12 mouse cellular contexts compared by ENCODE assay signal in the genomic region with DNA sequence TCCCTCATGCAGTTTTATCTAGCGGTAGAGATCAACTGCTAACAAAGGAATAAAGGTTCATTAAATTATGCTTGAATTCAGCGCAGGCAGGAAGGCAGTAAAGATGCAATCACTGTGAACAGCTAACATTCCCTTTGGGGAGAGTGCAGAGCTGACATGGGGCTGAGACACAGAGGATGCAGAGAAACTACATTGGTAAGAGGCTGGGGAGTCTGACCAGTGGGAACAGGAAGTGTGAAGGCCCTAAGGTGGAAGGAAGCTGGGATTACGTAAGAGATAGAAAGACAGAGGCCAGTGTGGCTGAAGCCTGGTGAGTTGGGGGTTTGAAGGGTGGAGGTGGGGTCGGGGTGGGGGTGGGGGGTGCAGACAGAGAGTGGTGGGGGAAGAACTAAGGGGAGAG. TPM values are rescaled to one million over a fixed set of nuclear protein-coding genes. Genes with fewer than 3 reads are reported as not detected.
DNase-seq lines count a peak whose midpoint lies in the region; ATAC-seq and TF ChIP-seq lines count a peak whose summit lies in the region.
"Had no signal": no experiment of that assay in that cellular context is flagged by ENCODE, and none has a peak within 500 bp of the region (broad histone marks: within the 10 kb centered on the region; RNA-seq: fewer than 3 reads in every experiment).

No protein-coding gene starts in this region.

- H3K4me3 ChIP-seq in forebrain, postnatal 0 days (ENCODE audit: low read depth, low read length): no peak overlapping the region
- no peak overlapping the region for H3K4me3 ChIP-seq in forebrain, embryonic 16.5 days (replicated peaks; ENCODE audit: low read length)
- H3K4me3 ChIP-seq in kidney, embryonic 16.5 days (ENCODE audit: low read length): no peak overlapping the region

- 0 out of 2 replicates have a peak overlapping the region, but pooled peaks have one; percentile 9 for H3K27ac ChIP-seq in forebrain, postnatal 0 days (ENCODE audit: low read depth, low read length)
- H3K27ac ChIP-seq in forebrain, embryonic 16.5 days (ENCODE audit: low read length): no peak overlapping the region
- H3K27ac ChIP-seq in kidney, embryonic 16.5 days (ENCODE audit: low read length): peak overlapping the region; percentile 54

- no peak overlapping the region for H3K9ac ChIP-seq in forebrain, postnatal 0 days
- H3K9ac ChIP-seq in forebrain, embryonic 16.5 days (replicated peaks; ENCODE audit: low read depth, low read length): no peak overlapping the region
- no peak overlapping the region for H3K9ac ChIP-seq in kidney, embryonic 16.5 days (replicated peaks; ENCODE audit: low read length)

- H3K9me3 ChIP-seq in forebrain, postnatal 0 days (ENCODE audit: low read length): 0 out of 2 replicates have a peak, but pooled peaks cover 3% of the 10 kb centered on the region
- H3K9me3 ChIP-seq in forebrain, embryonic 16.5 days (ENCODE audit: control insufficient read depth, low read length): no peaks in the 10 kb centered on the region
- no peaks in the 10 kb centered on the region for H3K9me3 ChIP-seq in kidney, embryonic 16.5 days (ENCODE audit: low read length)
- H3K9me3 ChIP-seq: G1E had no signal

- no peaks in the 10 kb centered on the region for H3K4me1 ChIP-seq in forebrain, postnatal 0 days (ENCODE audit: insufficient read depth)
- no peaks in the 10 kb centered on the region for H3K4me1 ChIP-seq in forebrain, embryonic 16.5 days (replicated peaks; ENCODE audit: control insufficient read depth, insufficient read depth, low read length)
- peaks cover 20% of the 10 kb centered on the region for H3K4me1 ChIP-seq in kidney, embryonic 16.5 days (ENCODE audit: insufficient read depth, low read length)

- no peak for TF ChIP-seq CTCF in forebrain, postnatal 0 days (IDR thresholded peaks at IDR 0.05; ENCODE audit: low read depth)

- H3K36me3 ChIP-seq in forebrain, postnatal 0 days (ENCODE audit: insufficient read depth): no peaks in the 10 kb centered on the region
- no peaks in the 10 kb centered on the region for H3K36me3 ChIP-seq in forebrain, embryonic 16.5 days (ENCODE audit: control insufficient read depth, insufficient read depth)
- no peaks in the 10 kb centered on the region for H3K36me3 ChIP-seq in kidney, embryonic 16.5 days (ENCODE audit: insufficient read depth, low read length)
- H3K36me3 ChIP-seq: G1E had no signal

- WGBS in forebrain, postnatal 0 days: 64% methylated on average over 4 of the region's 4 CpGs
- 59% methylated on average over 4 of the region's 4 CpGs for WGBS in forebrain, embryonic 16.5 days
- WGBS in kidney, embryonic 16.5 days: 47% methylated on average over 4 of the region's 4 CpGs

- H3K4me2 ChIP-seq in forebrain, postnatal 0 days (ENCODE audit: low read depth): no peak overlapping the region
- no peak overlapping the region for H3K4me2 ChIP-seq in forebrain, embryonic 16.5 days (ENCODE audit: low read length)
- H3K4me2 ChIP-seq in kidney, embryonic 16.5 days (replicated peaks; ENCODE audit: low read depth, low read length): no peak overlapping the region

- DNase-seq in forebrain, postnatal 0 days: no peak
- no peak for DNase-seq in kidney, postnatal 25 days
- DNase-seq in MN1 (ENCODE audit: low spot score): peak; percentile 52
- no peak for DNase-seq in embryo, embryonic 9.5 days (ENCODE audit: extremely low spot score)
- no peak for DNase-seq in spleen, adult 18-20 months
- DNase-seq: thymus, postnatal 14 days had no signal

- no peaks in the 10 kb centered on the region for H3K27me3 ChIP-seq in forebrain, postnatal 0 days (ENCODE audit: insufficient read depth, low read length)
- H3K27me3 ChIP-seq in forebrain, embryonic 16.5 days (replicated peaks; ENCODE audit: control insufficient read depth, insufficient read depth, low read length): no peaks in the 10 kb centered on the region
- H3K27me3 ChIP-seq in kidney, embryonic 16.5 days (ENCODE audit: insufficient read depth, low read length): no peaks in the 10 kb centered on the region

- ATAC-seq in forebrain, postnatal 0 days: no peak; the same call in 1 of the 2 replicates
- ATAC-seq in forebrain, embryonic 16.5 days: no peak
- no peak for ATAC-seq in kidney, embryonic 16.5 days (ENCODE audit: low FRiP score, low TSS enrichment)
- peak; percentile 68 for ATAC-seq in megakaryocyte progenitor cell, adult 5-6 weeks (replicated peaks; ENCODE audit: poor library complexity)
- ATAC-seq: activated CD4-positive, CD25-positive, alpha-beta regulatory T cell, adult 4 months; midbrain, embryonic 16.5 days had no signal

RNA-seq across cellular contexts. Expression of gene Slc25a33, which starts 16.5 kb away (rescaled TPM):
- total RNA-seq in forebrain, postnatal 0 days (2014; rRNA removed): 12.5 and 18.6 TPM in 2 replicates
- polyA plus RNA-seq in forebrain, postnatal 0 days (2015; fragmentation: Nextera tagmentation; extraction: Ambion mirVana): 26.5 and 29.7 TPM in 2 replicates
- 22.4 and 22.7 TPM in 2 replicates for polyA plus RNA-seq in forebrain, embryonic 16.5 days (2015; fragmentation: Nextera tagmentation; extraction: Ambion mirVana)
- polyA plus RNA-seq in kidney, embryonic 16.5 days (2015; fragmentation: Nextera tagmentation; extraction: Ambion mirVana): 13.9 and 14.2 TPM in 2 replicates
- total RNA-seq in megakaryocyte progenitor cell, adult 5-6 weeks (2015): 4.9 and 8.6 TPM in 2 replicates
- 3.8 and 6.2 TPM in 2 replicates for total RNA-seq in megakaryocyte progenitor cell, adult 5-6 weeks (2017)

RNA-seq across cellular contexts. Expression of gene Tmem201, which starts 52.7 kb away (rescaled TPM):
- 38.6 and 50.7 TPM in 2 replicates for total RNA-seq in forebrain, postnatal 0 days (2014; rRNA removed)
- polyA plus RNA-seq in forebrain, postnatal 0 days (2015; fragmentation: Nextera tagmentation; extraction: Ambion mirVana): 31.9 and 39.6 TPM in 2 replicates
- 37.3 and 43.5 TPM in 2 replicates for polyA plus RNA-seq in forebrain, embryonic 16.5 days (2015; fragmentation: Nextera tagmentation; extraction: Ambion mirVana)
- 39.2 and 41.8 TPM in 2 replicates for polyA plus RNA-seq in kidney, embryonic 16.5 days (2015; fragmentation: Nextera tagmentation; extraction: Ambion mirVana)
- 10.9 and 12.4 TPM in 2 replicates for total RNA-seq in megakaryocyte progenitor cell, adult 5-6 weeks (2015)
- total RNA-seq in megakaryocyte progenitor cell, adult 5-6 weeks (2017): 8.5 and 8.8 TPM in 2 replicates
